Mouse (Mus musculus) stomach, postnatal 0 days (tissue): Measurements from ENCODE around the gene Katnal1.

Source experiments
- CTCF ChIP-seq: IDR thresholded peaks from 2 replicates; pipeline ENCODE4 v1.5.1; 2016; ENCODE audit warnings: antibody characterized with exemption, low read depth, mild to moderate bottlenecking, moderate library complexity
- EP300 ChIP-seq: optimal IDR thresholded peaks from 2 replicates; pipeline ENCODE3; 2016; ENCODE audit warnings: antibody characterized with exemption

- TF ChIP-seq EP300, result no peak
- TF ChIP-seq CTCF, result no peak; the same call in 1 of the 2 replicates
Observed at GRCm38 (mm10) chr5:148929116-148929449, at the start of gene Katnal1.
